In the genomic region with DNA sequence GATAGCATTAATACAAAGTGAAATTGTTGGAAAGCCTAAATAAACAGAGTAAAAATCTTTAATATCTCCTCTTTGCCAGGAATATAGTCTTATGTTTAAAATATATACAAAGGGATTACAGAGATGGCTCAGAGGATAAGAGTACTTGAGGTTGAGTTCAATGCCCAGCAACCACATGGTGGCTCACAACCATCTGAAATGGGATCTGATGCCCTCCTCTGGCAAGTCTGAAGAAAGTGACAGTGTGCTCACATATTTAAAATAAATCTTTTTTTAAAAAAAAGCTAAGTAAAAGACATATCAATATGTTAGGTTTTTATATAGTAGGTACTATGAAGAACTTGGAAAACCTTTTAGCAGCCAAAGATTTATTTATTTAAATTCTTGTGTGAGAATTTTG, we compare ENCODE assay signal across 23 mouse cellular contexts. TPM values are rescaled to one million over a fixed set of nuclear protein-coding genes. Genes with fewer than 3 reads are reported as not detected.
A peak's percentile ranks its signal among the peaks of the same experiment; 100 is the strongest.
DNase-seq lines count a peak whose midpoint lies in the region; ATAC-seq and TF ChIP-seq lines count a peak whose summit lies in the region.
"Had no signal": no experiment of that assay in that cellular context is flagged by ENCODE, and none has a peak within 500 bp of the region (broad histone marks: within the 10 kb centered on the region; RNA-seq: fewer than 3 reads in every experiment).

No protein-coding gene starts in this region.

- TF ChIP-seq POLR2A in cortical plate, adult 2 months (IDR thresholded peaks at IDR 0.05; ENCODE audit: extremely low read depth, insufficient read depth, low read length), result no peak

- H3K4me1 ChIP-seq in intestine, postnatal 0 days (replicated peaks; ENCODE audit: control insufficient read depth, insufficient read depth, low read length), result no peaks in the 10 kb centered on the region
- no peaks in the 10 kb centered on the region for H3K4me1 ChIP-seq in intestine, embryonic 15.5 days (replicated peaks)
- no peaks in the 10 kb centered on the region; the same call in 1 of the 2 replicates for H3K4me1 ChIP-seq in cortical plate, adult 2 months (ENCODE audit: control insufficient read depth, insufficient read depth, low read length)
- H3K4me1 ChIP-seq: forebrain, embryonic 10.5 days; hindbrain, embryonic 15.5 days; liver, embryonic 12.5 days; midbrain, embryonic 13.5 days; neural tube, embryonic 12.5 days had no signal

- peak; percentile 55 for DNase-seq in 3T3-L1 (ENCODE audit: low read depth, low spot score)
- DNase-seq in 416B (ENCODE audit: low read depth), result peak; percentile 52
- no peak for DNase-seq in lung, adult 18-20 months
- no peak for DNase-seq in adrenal gland, postnatal 36 days
- DNase-seq: adrenal gland, adult 8-10 months; cerebellum, adult 9-11 months; heart, postnatal 4 days; kidney, adult 18-20 months; kidney, postnatal 10 days; layer of hippocampus, postnatal 36 days; lung, adult 2 months; lung, postnatal 36 days; right cerebral cortex, postnatal 14 days had no signal

- no peak overlapping the region for H3K27ac ChIP-seq in intestine, postnatal 0 days (ENCODE audit: low read depth, low read length)
- no peak overlapping the region for H3K27ac ChIP-seq in intestine, embryonic 15.5 days
- H3K27ac ChIP-seq in cortical plate, adult 2 months (ENCODE audit: insufficient read depth, low read length), result no peak overlapping the region
- H3K27ac ChIP-seq: forebrain, embryonic 10.5 days; hindbrain, embryonic 15.5 days; limb, embryonic 13.5 days; liver, embryonic 12.5 days; midbrain, embryonic 13.5 days; neural tube, embryonic 12.5 days had no signal

- no peak overlapping the region for H3K9ac ChIP-seq in intestine, postnatal 0 days (ENCODE audit: low read depth, low read length)
- H3K9ac ChIP-seq in intestine, embryonic 15.5 days, result no peak overlapping the region
- H3K9ac ChIP-seq: hindbrain, embryonic 15.5 days; limb, embryonic 13.5 days; liver, embryonic 12.5 days; midbrain, embryonic 13.5 days; neural tube, embryonic 12.5 days had no signal

- TF ChIP-seq CTCF in intestine, postnatal 0 days (IDR thresholded peaks at IDR 0.05; ENCODE audit: low read depth), result peak; percentile 34
- 0 out of 2 replicates have a peak, but pooled peaks have one; percentile 17 for TF ChIP-seq CTCF in cortical plate, adult 2 months (IDR thresholded peaks at IDR 0.05; ENCODE audit: extremely low read depth, insufficient read depth, low read length)

- no peak overlapping the region for H3K4me3 ChIP-seq in intestine, postnatal 0 days (ENCODE audit: low read depth, low read length)
- no peak overlapping the region for H3K4me3 ChIP-seq in intestine, embryonic 15.5 days (replicated peaks)
- no peak overlapping the region for H3K4me3 ChIP-seq in cortical plate, adult 2 months (ENCODE audit: insufficient read depth, low read length)
- H3K4me3 ChIP-seq: forebrain, embryonic 10.5 days; hindbrain, embryonic 15.5 days; limb, embryonic 13.5 days; liver, embryonic 12.5 days; megakaryocyte, embryonic 14.5 days; midbrain, embryonic 13.5 days; neural tube, embryonic 12.5 days had no signal

- no peak overlapping the region for H3K4me2 ChIP-seq in intestine, postnatal 0 days (replicated peaks; ENCODE audit: low read depth)
- no peak overlapping the region for H3K4me2 ChIP-seq in intestine, embryonic 15.5 days (replicated peaks)
- H3K4me2 ChIP-seq: hindbrain, embryonic 15.5 days; limb, embryonic 13.5 days; liver, embryonic 12.5 days; midbrain, embryonic 13.5 days; neural tube, embryonic 12.5 days had no signal

- peaks cover 57% of the 10 kb centered on the region for H3K36me3 ChIP-seq in intestine, postnatal 0 days (ENCODE audit: control insufficient read depth, insufficient read depth)
- peaks cover 9% of the 10 kb centered on the region for H3K36me3 ChIP-seq in intestine, embryonic 15.5 days

- no peaks in the 10 kb centered on the region for H3K27me3 ChIP-seq in intestine, postnatal 0 days (replicated peaks; ENCODE audit: control insufficient read depth, insufficient read depth, low read length)
- H3K27me3 ChIP-seq in intestine, embryonic 15.5 days (replicated peaks), result no peaks in the 10 kb centered on the region
- H3K27me3 ChIP-seq: hindbrain, embryonic 15.5 days; limb, embryonic 13.5 days; liver, embryonic 12.5 days; megakaryocyte, embryonic 14.5 days; midbrain, embryonic 13.5 days; neural tube, embryonic 12.5 days had no signal

- no peaks in the 10 kb centered on the region for H3K9me3 ChIP-seq in intestine, postnatal 0 days (ENCODE audit: control insufficient read depth)
- no peaks in the 10 kb centered on the region for H3K9me3 ChIP-seq in intestine, embryonic 15.5 days
- H3K9me3 ChIP-seq: forebrain, embryonic 10.5 days; hindbrain, embryonic 15.5 days; limb, embryonic 13.5 days; liver, embryonic 12.5 days; megakaryocyte, embryonic 14.5 days; midbrain, embryonic 13.5 days; neural tube, embryonic 12.5 days had no signal

- ATAC-seq in intestine, postnatal 0 days, result no peak
- no peak for ATAC-seq in intestine, embryonic 15.5 days
- ATAC-seq: liver, embryonic 12.5 days; midbrain, embryonic 13.5 days had no signal

RNA-seq across cellular contexts. Expression of a gene that starts 7.6 kb away (rescaled TPM):
- polyA plus RNA-seq in intestine, postnatal 0 days (2015; fragmentation: Nextera tagmentation; extraction: Ambion mirVana), result 41.1 and 44.8 TPM in 2 replicates
- polyA plus RNA-seq in intestine, embryonic 15.5 days (2015; fragmentation: Nextera tagmentation; extraction: Ambion mirVana), result 62.3 and 63.0 TPM in 2 replicates
- 54.9 and 55.9 TPM in 2 replicates for polyA plus RNA-seq in cortical plate, adult 2 months (2012; rRNA removed)
- 10 to 100 TPM; 82.1 to 90.9 TPM for total RNA-seq in adrenal gland, postnatal 36 days (2021)

RNA-seq across cellular contexts. Expression of a gene that starts 7.7 kb away (rescaled TPM):
- polyA plus RNA-seq in intestine, postnatal 0 days (2015; fragmentation: Nextera tagmentation; extraction: Ambion mirVana), result 424 and 433 TPM in 2 replicates
- 363 and 370 TPM in 2 replicates for polyA plus RNA-seq in intestine, embryonic 15.5 days (2015; fragmentation: Nextera tagmentation; extraction: Ambion mirVana)
- 247 and 260 TPM in 2 replicates for polyA plus RNA-seq in cortical plate, adult 2 months (2012; rRNA removed)
- total RNA-seq in adrenal gland, postnatal 36 days (2021), result 100 to 1,000 TPM; 319 to 321 TPM

RNA-seq across cellular contexts. Expression of a gene that starts 24.6 kb away (rescaled TPM):
- polyA plus RNA-seq in intestine, postnatal 0 days (2015; fragmentation: Nextera tagmentation; extraction: Ambion mirVana), result 1.5 TPM in 2 replicates
- polyA plus RNA-seq in intestine, embryonic 15.5 days (2015; fragmentation: Nextera tagmentation; extraction: Ambion mirVana), result 11.8 and 15.7 TPM in 2 replicates
- polyA plus RNA-seq in cortical plate, adult 2 months (2012; rRNA removed), result 2.2 and 5.6 TPM in 2 replicates
- total RNA-seq in adrenal gland, postnatal 36 days (2021), result 10 to 100 TPM; 17.6 to 30.3 TPM

RNA-seq across cellular contexts. Expression of a gene that starts 28.5 kb away (rescaled TPM):
- 326 and 348 TPM in 2 replicates for polyA plus RNA-seq in intestine, postnatal 0 days (2015; fragmentation: Nextera tagmentation; extraction: Ambion mirVana)
- polyA plus RNA-seq in intestine, embryonic 15.5 days (2015; fragmentation: Nextera tagmentation; extraction: Ambion mirVana), result 486 and 571 TPM in 2 replicates
- polyA plus RNA-seq in cortical plate, adult 2 months (2012; rRNA removed), result 131 and 146 TPM in 2 replicates
- 100 to 1,000 TPM; 334 to 392 TPM for total RNA-seq in adrenal gland, postnatal 36 days (2021)

RNA-seq across cellular contexts. Expression of a gene that starts 39.8 kb away (rescaled TPM):
- polyA plus RNA-seq in intestine, postnatal 0 days (2015; fragmentation: Nextera tagmentation; extraction: Ambion mirVana), result 8.6 and 9.3 TPM in 2 replicates
- polyA plus RNA-seq in intestine, embryonic 15.5 days (2015; fragmentation: Nextera tagmentation; extraction: Ambion mirVana), result 17.8 and 25.8 TPM in 2 replicates
- polyA plus RNA-seq in cortical plate, adult 2 months (2012; rRNA removed), result 7.6 and 9.4 TPM in 2 replicates
- 10 to 100 TPM; 21.9 to 29.4 TPM for total RNA-seq in adrenal gland, postnatal 36 days (2021)

Comparison
In these comparisons a context has a peak if more than half of its experiments do, and no peak if none do; other contexts are left out.
1. DNase-seq: peak in 3T3-L1 (single experiment) and 416B (single experiment); none in lung, adult 18-20 months (0 of 2) and adrenal gland, postnatal 36 days (0 of 2).